Mouse (Mus musculus): Measurements from ENCODE around the gene 2510039O18Rik.

2510039O18Rik gene

GRCm38 (mm10) chr4:147940576-147941044 lies at the start of gene 2510039O18Rik:
Gene 2510039O18Rik (plus strand): TSS chr4:147940895.
- peak; percentile 76 for DNase-seq (ENCODE audit: low read depth, low spot score)

DNA sequence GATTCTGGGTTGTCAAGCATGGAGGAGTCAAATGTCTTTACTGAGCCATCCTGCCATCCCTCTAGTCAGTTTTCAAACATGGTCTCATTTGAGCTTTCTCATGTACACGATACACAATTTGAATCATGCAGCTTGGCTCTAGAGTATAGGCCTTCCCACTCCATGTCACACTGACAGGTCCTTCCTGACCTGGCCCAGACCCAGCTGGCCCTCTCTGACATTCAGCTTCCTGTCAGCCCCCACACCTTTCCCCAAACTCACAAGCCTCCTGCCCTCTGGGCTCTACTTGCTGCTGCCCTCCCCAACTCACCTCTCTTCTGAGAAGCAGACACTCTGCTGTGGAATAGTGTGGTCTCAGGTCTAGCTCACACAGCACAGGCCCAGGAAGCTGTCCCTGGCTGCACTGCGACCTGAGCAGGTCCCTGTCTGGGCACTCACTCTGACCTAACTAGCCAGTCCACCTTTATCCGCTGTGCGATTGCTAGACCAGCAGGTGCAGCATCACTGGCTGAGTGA lies 44.8 kb upstream of the 2510039O18Rik start:
- no peak for DNase-seq (ENCODE audit: low read depth, low spot score)

GRCm38 (mm10) chr4:147896411-147896810 lies 44.3 kb upstream of the 2510039O18Rik start:
- DNase-seq (ENCODE audit: low read depth, low spot score) = no peak

DNA sequence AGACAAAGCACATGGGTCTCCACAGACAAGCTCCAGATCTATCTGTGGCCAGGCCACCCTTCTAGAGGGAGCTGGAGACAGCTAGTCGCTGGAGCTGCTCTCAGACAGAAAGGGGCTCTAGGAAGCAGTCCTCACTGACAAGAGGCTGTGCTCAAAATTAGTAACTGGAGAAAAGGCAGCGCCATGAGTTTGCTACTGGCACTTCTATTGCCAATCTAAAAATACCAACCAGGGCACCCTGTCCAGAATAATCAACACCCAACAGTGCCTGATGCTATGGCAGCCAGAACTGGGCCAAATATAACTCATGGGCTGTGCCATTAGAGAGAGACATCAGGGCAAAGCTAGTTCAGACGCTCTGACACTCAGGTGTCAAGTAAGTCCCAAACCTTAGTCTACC lies 43.3 kb upstream of the 2510039O18Rik start:
- DNase-seq (ENCODE audit: low read depth, low spot score) = no peak

- DNase-seq (ENCODE audit: low read depth, low spot score) = no peak
Observed at GRCm38 (mm10) chr4:147900452-147900851, 40.2 kb upstream of the 2510039O18Rik start.

- no peak for DNase-seq (ENCODE audit: low read depth, low spot score)
Observed at GRCm38 (mm10) chr4:147902906-147903500, 37.7 kb upstream of the 2510039O18Rik start.

DNA sequence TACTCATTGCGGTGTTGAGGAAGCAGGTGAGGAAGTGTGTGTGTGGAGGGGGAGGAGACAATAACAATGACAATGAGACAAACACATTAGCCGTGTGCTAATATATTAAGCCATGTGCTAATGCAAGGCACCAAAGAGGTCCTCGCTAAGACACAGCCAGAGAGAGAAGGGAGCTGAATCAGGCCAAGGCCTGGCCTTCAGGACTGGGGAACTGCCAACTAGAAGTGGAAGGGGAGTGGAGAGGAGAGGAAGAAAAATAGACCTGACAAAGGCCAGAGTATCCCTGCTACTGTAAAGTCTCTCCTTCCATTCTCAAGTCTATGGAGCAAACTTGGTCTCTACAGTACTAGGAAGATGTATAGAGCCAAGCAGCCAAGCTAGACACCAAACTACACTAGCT lies 37.1 kb upstream of the 2510039O18Rik start:
- no peak for DNase-seq (ENCODE audit: low read depth, low spot score)

- DNase-seq (ENCODE audit: low read depth, low spot score) = peak; percentile 81
Observed at GRCm38 (mm10) chr4:147904313-147905089, 36.2 kb upstream of the 2510039O18Rik start, which contains the start of gene Mfn2. Gene Mfn2 (minus strand): TSS chr4:147904704.

DNA sequence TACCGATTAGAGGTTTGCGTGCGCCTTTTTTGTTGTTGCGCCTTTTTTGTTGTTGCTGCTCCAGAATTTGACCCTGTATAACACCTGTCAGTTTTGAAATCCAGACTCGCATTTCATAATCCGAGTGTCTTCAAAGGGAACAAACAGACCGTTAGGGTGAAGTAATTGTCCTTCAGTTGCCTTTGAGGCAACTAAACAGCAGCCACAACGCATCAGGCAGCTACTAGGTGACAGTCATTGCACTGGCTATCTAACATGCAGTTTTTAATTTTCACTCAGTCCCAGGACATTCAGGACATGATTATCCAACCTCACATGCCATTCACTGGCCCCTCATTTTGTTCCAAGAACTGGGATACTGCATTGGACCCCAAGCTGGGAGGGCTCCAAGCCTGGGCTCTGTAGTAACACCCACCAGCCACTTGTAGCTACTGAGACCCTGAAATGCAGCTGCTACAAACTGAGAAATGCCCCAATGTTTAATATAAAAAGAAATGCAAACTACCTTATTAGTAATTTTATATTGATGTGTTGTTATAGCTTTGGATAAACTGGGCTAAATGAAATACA lies 35.5 kb upstream of the 2510039O18Rik start:
- no peak for DNase-seq (ENCODE audit: low read depth, low spot score)

- no peak for DNase-seq (ENCODE audit: low read depth, low spot score)
Observed at GRCm38 (mm10) chr4:147906230-147906629, 34.5 kb upstream of the 2510039O18Rik start.

DNA sequence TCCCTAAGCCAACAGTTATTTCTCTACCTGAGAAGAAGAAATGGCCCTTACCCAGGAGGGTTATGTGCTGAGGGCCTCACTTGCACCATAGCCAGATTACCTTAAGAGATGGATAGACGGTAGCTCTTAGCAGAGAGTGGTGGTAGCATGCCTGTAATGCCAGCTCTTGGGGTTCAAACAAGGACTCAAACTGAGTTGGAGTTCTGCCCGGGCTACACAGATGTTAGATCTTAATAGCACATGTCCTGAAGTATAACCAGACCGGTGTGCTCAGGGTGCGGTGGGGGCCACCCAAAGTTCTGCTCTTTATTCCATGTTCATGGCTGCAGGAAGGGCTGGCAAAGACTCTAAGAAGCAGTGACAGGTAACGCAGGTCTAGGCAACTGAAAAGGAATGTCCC lies 31.2 kb upstream of the 2510039O18Rik start:
- DNase-seq (ENCODE audit: low read depth, low spot score) = no peak

DNA sequence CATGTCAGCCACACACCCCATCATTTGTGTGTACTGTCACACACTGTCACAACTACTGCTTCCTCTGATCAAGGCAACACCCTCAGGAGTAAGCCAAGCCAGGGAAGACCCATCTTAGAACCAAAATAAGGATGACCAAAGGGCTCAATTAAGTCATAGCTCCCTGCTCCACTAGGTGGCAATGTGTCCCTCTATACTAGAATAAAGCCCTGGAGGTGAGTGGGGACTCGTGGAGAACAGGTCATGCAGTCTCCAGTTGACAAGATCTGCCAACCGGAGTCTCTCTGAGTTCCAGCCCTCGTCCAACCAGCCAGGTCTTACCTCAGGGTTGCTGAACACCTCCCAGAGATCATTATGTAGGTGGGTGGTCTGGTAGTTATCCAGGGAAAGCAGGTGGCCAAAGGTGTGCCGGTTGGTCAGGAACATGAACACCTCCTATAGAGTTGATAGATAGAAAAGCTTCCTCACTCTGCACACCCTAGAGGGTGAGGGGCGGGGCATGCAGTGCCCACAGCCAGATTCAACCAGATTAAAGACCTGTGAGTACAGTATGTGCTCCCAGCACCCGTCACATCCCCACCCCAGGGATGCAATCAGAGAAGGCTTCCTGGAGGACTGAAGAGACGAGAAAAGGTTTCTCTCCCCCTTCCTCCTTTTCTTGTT lies 22.1 kb upstream of the 2510039O18Rik start:
- no peak for DNase-seq (ENCODE audit: low read depth, low spot score)

GRCm38 (mm10) chr4:147920973-147921372 lies 19.7 kb upstream of the 2510039O18Rik start:
- no peak for DNase-seq (ENCODE audit: low read depth, low spot score)

GRCm38 (mm10) chr4:147922341-147922740 lies 18.4 kb upstream of the 2510039O18Rik start:
- no peak for DNase-seq (ENCODE audit: low read depth, low spot score)

GRCm38 (mm10) chr4:147927705-147928104 lies 13.0 kb upstream of the 2510039O18Rik start:
- DNase-seq (ENCODE audit: low read depth, low spot score) = no peak

GRCm38 (mm10) chr4:147928136-147928535 lies 12.6 kb upstream of the 2510039O18Rik start:
- no peak for DNase-seq (ENCODE audit: low read depth, low spot score)

GRCm38 (mm10) chr4:147928540-147928939 lies 12.2 kb upstream of the 2510039O18Rik start:
- no peak for DNase-seq (ENCODE audit: low read depth, low spot score)

DNA sequence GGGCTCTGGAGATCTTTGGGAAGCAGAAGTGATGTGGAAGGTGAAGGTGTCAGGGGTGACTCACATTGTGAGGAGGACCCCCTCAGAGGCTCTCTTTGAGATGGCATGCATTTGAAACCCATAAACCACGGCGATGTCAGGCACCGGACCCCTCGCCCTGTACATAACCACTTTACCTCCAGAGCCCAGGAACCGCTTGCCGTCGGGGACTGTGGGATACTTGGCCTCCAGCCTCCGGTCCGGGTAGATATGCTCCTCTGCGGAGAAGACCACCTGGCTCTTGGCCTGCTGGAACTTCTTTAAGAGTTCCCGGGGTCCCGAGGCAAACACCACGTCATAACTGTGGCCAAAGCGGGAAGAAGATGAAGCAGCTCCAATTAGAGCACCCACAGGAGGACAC lies 9.7 kb upstream of the 2510039O18Rik start:
- no peak for DNase-seq (ENCODE audit: low read depth, low spot score)

- no peak for DNase-seq (ENCODE audit: low read depth, low spot score)
Observed at GRCm38 (mm10) chr4:147934134-147934533, 6.6 kb upstream of the 2510039O18Rik start.

- DNase-seq (ENCODE audit: low read depth, low spot score) = no peak
Observed at GRCm38 (mm10) chr4:147934611-147935010, 6.1 kb upstream of the 2510039O18Rik start.

DNA sequence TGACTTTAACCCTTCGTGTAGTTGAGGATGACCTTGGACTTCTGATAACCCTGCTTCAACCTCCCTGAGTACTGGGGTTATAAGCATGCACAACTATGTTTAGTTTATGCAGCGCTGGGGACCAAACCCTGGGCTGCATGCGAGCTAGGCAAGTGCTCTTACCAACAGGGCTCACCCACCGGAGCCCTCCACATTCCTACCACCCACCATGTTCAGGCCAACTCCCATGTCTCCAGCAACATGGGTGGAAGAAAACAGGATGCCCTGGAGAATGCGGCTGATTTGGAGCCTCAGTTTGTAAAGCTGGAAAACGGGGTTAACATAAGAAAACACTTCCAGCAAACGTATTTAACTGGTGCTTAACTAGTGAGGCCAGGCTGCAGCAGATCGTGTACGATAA lies 4.8 kb upstream of the 2510039O18Rik start:
- DNase-seq (ENCODE audit: low read depth, low spot score) = no peak
